Mouse (Mus musculus) myocyte (in vitro differentiated cells): ENCODE results near the gene Fau. TPM values are rescaled to one million over a fixed set of nuclear protein-coding genes. Genes with fewer than 3 reads are reported as not detected.

Source experiments
- H3K27me3 ChIP-seq: one replicate; pipeline ENCODE4 v1.6.1; 2011; ENCODE audit not compliant: control insufficient read depth, insufficient read depth, insufficient read length
- H3K36me3 ChIP-seq: one replicate; pipeline ENCODE4 v1.6.1; 2011; ENCODE audit not compliant: control insufficient read depth, insufficient read depth
- H3K4me2 ChIP-seq: one replicate; pipeline ENCODE4 v1.6.1; 2011; ENCODE audit warnings: low read depth, control low read depth
- H3K4me3 ChIP-seq: one replicate; pipeline ENCODE4 v1.5.1; 2011; ENCODE audit warnings: mild to moderate bottlenecking, control low read depth, moderate library complexity
- H3K79me2 ChIP-seq: one replicate; pipeline ENCODE4 v1.6.1; 2011; ENCODE audit not compliant: control insufficient read depth, insufficient read depth
- H3ac ChIP-seq: one replicate; pipeline ENCODE4 v1.6.1; 2011; ENCODE audit not compliant: control insufficient read depth, insufficient read length
- CEBPB ChIP-seq: IDR thresholded peaks from 2 replicates; pipeline ENCODE4 v1.6.1; 2011; ENCODE audit warnings: mild to moderate bottlenecking, moderate library complexity; ENCODE audit not compliant: poor library complexity, insufficient read depth, severe bottlenecking
- E2F4 ChIP-seq: IDR thresholded peaks from one replicate; pipeline ENCODE4 v1.6.1; 2011; ENCODE audit warnings: mild to moderate bottlenecking, control low read depth, moderate library complexity; ENCODE audit not compliant: insufficient read depth
- MAX ChIP-seq: IDR thresholded peaks from one replicate; pipeline ENCODE4 v1.6.1; 2011; ENCODE audit warnings: low read depth, mild to moderate bottlenecking, control low read depth
- MYOD1 ChIP-seq, 3 experiments: IDR thresholded peaks; one replicate each; pipeline ENCODE4 v1.6.1; 2011; ENCODE audit warnings: control low read depth in 2 of 3, low read depth in 2 of 3, mild to moderate bottlenecking in 2 of 3, moderate library complexity in 1 of 3; ENCODE audit not compliant: insufficient read length in 2 of 3, control insufficient read depth in 1 of 3
- MYOG ChIP-seq, 3 experiments: IDR thresholded peaks; one replicate each; pipeline ENCODE4 v1.6.1; 2011; ENCODE audit warnings: control low read depth in 2 of 3, low read depth in 2 of 3, mild to moderate bottlenecking in 2 of 3; ENCODE audit not compliant: insufficient read length in 2 of 3, control insufficient read depth in 1 of 3, insufficient read depth in 1 of 3
- POLR2AphosphoS2 ChIP-seq: IDR thresholded peaks from one replicate; pipeline ENCODE4 v1.6.1; 2011; ENCODE audit warnings: low read depth, control low read depth; ENCODE audit not compliant: insufficient read length
- REST ChIP-seq: IDR thresholded peaks from one replicate; pipeline ENCODE4 v1.6.1; 2011; ENCODE audit warnings: mild to moderate bottlenecking, control low read depth, moderate library complexity; ENCODE audit not compliant: insufficient read depth, insufficient read length
- SRF ChIP-seq: IDR thresholded peaks from one replicate; pipeline ENCODE4 v1.6.1; 2011; ENCODE audit warnings: low read depth; ENCODE audit not compliant: control insufficient read depth, insufficient read length
- TCF12 ChIP-seq: IDR thresholded peaks from one replicate; pipeline ENCODE4 v1.6.1; 2011; ENCODE audit warnings: mild to moderate bottlenecking, control low read depth; ENCODE audit not compliant: poor library complexity, insufficient read depth, severe bottlenecking
- TCF3 ChIP-seq: IDR thresholded peaks from one replicate; pipeline ENCODE4 v1.6.1; 2011; ENCODE audit warnings: low read depth, control low read depth; ENCODE audit not compliant: insufficient read length
- USF1 ChIP-seq: IDR thresholded peaks from one replicate; pipeline ENCODE4 v1.6.1; 2011; ENCODE audit warnings: low read depth, mild to moderate bottlenecking, control low read depth, moderate library complexity
- polyA plus RNA-seq: library from polyadenylated mRNA; unstranded; fragments of >200 nt; fragmentation: generic; extraction: Trizol; gene quantifications from one replicate; pipeline ENCODE4 v1.2.1, GENCODE M21; 2012; ENCODE audit warnings: missing spikeins

Fau gene
- polyA plus RNA-seq, 1 experiment, result 2,772 TPM

DNA sequence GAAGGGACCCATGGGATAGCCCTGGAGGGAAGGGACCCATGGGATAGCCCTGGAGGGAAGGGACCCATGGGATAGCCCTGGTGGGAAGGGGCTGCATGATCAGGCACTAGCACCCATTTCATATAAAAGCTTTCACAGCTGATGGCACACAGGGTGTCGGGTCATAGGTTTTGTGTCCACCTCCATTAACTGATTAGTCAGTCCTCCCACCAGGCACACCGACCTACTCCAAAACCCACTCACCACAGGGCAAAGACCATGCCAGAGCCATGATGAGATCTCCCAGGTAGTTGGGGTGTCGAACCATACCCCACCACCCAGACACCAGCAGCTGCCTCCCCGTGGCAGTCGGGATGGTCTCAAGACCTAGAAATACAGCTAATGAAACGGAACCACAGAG is 5.4 kb downstream of the Fau start:
- Histone ChIP-seq H3ac (no peak overlapping the region), H3K4me2 (no peak overlapping the region), H3K79me2 (peaks cover 34% of the 10 kb centered on the region), H3K4me3 (peak overlapping the region; percentile 51), H3K36me3 (peaks cover 7% of the 10 kb centered on the region), H3K27me3 (no peaks in the 10 kb centered on the region)
- TF ChIP-seq POLR2AphosphoS2 (peak; percentile 50), CEBPB (no peak)

GRCm38 (mm10) chr19:6066571-6066970 is 8.9 kb downstream of the Fau start:
- TF ChIP-seq CEBPB, result no peak
- TF ChIP-seq USF1, result no peak
- peak overlapping the region; percentile 41 for H3K4me3 ChIP-seq
- H3K4me2 ChIP-seq, result peak overlapping the region; percentile 99
- peaks cover 23% of the 10 kb centered on the region for H3K79me2 ChIP-seq
- no peaks in the 10 kb centered on the region for H3K27me3 ChIP-seq
- H3ac ChIP-seq, result peak overlapping the region; percentile 17
- no peaks in the 10 kb centered on the region for H3K36me3 ChIP-seq

DNA sequence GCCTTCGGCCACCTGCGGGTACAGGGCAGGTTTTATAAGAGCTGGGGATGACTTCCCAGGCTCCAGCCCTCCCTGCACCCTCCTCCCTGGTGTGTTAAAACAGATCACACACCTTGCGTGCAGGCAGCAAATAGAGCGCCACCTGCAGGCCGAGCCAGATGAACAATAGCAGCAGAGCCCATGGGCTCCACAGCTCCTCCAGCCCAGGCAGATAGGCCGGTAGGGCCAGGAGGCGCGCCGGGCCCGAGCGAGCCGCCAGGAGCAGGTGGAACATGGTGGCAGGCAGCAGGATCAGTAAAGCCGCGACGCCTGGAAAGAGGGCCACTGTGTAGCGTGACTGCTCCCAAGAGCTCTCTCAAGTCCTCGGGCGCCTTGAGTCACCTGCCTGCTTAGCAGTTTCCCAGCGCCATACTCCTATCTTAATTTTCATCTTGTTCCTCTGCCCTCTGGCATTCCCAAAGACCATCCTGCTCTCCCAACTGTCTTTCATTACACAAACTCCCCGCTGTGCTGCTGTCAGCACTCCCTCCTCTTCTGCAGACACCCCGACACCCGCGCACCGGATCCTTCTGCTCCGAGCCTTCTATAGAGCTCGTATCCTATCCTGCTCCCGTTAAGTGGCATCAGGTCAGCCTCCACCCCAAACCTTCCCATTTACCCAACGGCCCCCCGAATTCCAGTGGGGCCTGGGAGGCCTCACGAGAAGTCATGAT is 9.5 kb downstream of the Fau start:
- no peaks in the 10 kb centered on the region for H3K36me3 ChIP-seq
- H3ac ChIP-seq, result peak overlapping the region; percentile 17
- peaks cover 18% of the 10 kb centered on the region for H3K79me2 ChIP-seq
- H3K4me3 ChIP-seq, result peak overlapping the region; percentile 41
- TF ChIP-seq SRF, result no peak
- no peak for TF ChIP-seq MAX
- no peak for TF ChIP-seq CEBPB
- TF ChIP-seq REST, result no peak
- peak; percentile 83 for TF ChIP-seq POLR2AphosphoS2
- no peak for TF ChIP-seq E2F4
- H3K4me2 ChIP-seq, result peak overlapping the region; percentile 99
- no peaks in the 10 kb centered on the region for H3K27me3 ChIP-seq

- peak within 1 kb of the TSS; percentile 17 for H3ac ChIP-seq
- peak within 1 kb of the TSS; percentile 41 for H3K4me3 ChIP-seq
- H3K36me3 ChIP-seq, result no peaks in the 10 kb centered on the region
- TF ChIP-seq TCF3 (no peak), MAX (no peak), E2F4 (peak; percentile 75), MYOG (IDR thresholded peaks at IDR 0.05; ENCODE audit: control insufficient read depth in 1 of 3, insufficient read depth in 1 of 3, insufficient read length in 2 of 3, low read depth in 2 of 3) (peak in 2 of 3 experiments; percentile 38 to 42), MYOD1 (IDR thresholded peaks at IDR 0.05; ENCODE audit: control insufficient read depth in 1 of 3, insufficient read length in 2 of 3, low read depth in 2 of 3) (peak in 1 of 3 experiments; percentile 43), POLR2AphosphoS2 (peak; percentile 16), TCF12 (no peak)
- no peaks in the 10 kb centered on the region for H3K27me3 ChIP-seq
- peak within 1 kb of the TSS; percentile 99 for H3K4me2 ChIP-seq
- peaks cover 11% of the 10 kb centered on the region for H3K79me2 ChIP-seq
Observed at GRCm38 (mm10) chr19:6067724-6068415, 10.2 kb downstream of the Fau start, which contains the start of gene Tm7sf2. Gene Tm7sf2, minus strand, starts transcription at chr19:6068373.

- no peak overlapping the region for H3K4me2 ChIP-seq
- H3K36me3 ChIP-seq, result peaks cover 3% of the 10 kb centered on the region
- H3K79me2 ChIP-seq, result peaks cover 5% of the 10 kb centered on the region
- H3ac ChIP-seq, result no peak overlapping the region
- no peak for TF ChIP-seq CEBPB
- no peak for TF ChIP-seq REST
- TF ChIP-seq E2F4, result no peak
- TF ChIP-seq TCF12, result no peak
- no peak for TF ChIP-seq POLR2AphosphoS2
- no peak for TF ChIP-seq MYOG (IDR thresholded peaks at IDR 0.05; ENCODE audit: control insufficient read depth in 1 of 3, insufficient read depth in 1 of 3, insufficient read length in 2 of 3, low read depth in 2 of 3)
- H3K27me3 ChIP-seq, result no peaks in the 10 kb centered on the region
- H3K4me3 ChIP-seq, result no peak overlapping the region
Observed at GRCm38 (mm10) chr19:6068951-6069350, 11.3 kb downstream of the Fau start.
